Mouse (Mus musculus) thymus, postnatal 25 days (tissue): Measurements from ENCODE around the gene Phc1.

ENCODE experiments used
- DNase-seq: peaks from one replicate; pipeline ENCODE4 v3.0.0; 2022

The Phc1 gene

GRCm38 (mm10) chr6:122293796-122294195, 46.6 kb downstream of the Phc1 start:
- DNase-seq, result no peak

GRCm38 (mm10) chr6:122293121-122293520, 47.2 kb downstream of the Phc1 start:
- no peak for DNase-seq

GRCm38 (mm10) chr6:122292184-122292583, 48.2 kb downstream of the Phc1 start:
- DNase-seq, result no peak

- DNase-seq, result no peak
These were observed 48.6 kb downstream of the Phc1 start for GRCm38 (mm10) chr6:122291735-122292134.

- no peak for DNase-seq
These were observed 49.1 kb downstream of the Phc1 start for GRCm38 (mm10) chr6:122291264-122291663.

- DNase-seq, result no peak
These were observed 50.1 kb downstream of the Phc1 start for GRCm38 (mm10) chr6:122290253-122290652.

- DNase-seq, result no peak
These were observed 51.0 kb downstream of the Phc1 start for GRCm38 (mm10) chr6:122289313-122289712.

GRCm38 (mm10) chr6:122288263-122288662, 52.1 kb downstream of the Phc1 start:
- no peak for DNase-seq

GRCm38 (mm10) chr6:122284823-122285222, 55.5 kb downstream of the Phc1 start:
- no peak for DNase-seq

GRCm38 (mm10) chr6:122284304-122284703, 56.1 kb downstream of the Phc1 start:
- no peak for DNase-seq

GRCm38 (mm10) chr6:122283429-122283828, 56.9 kb downstream of the Phc1 start:
- no peak for DNase-seq

- DNase-seq, result no peak
These were observed 57.6 kb downstream of the Phc1 start, which contains the start of gene Klrg1 for GRCm38 (mm10) chr6:122282782-122283181. Gene Klrg1, minus strand, starts transcription at chr6:122282882.

GRCm38 (mm10) chr6:122276565-122276964, 63.8 kb downstream of the Phc1 start:
- no peak for DNase-seq

GRCm38 (mm10) chr6:122274546-122274945, 65.8 kb downstream of the Phc1 start:
- no peak for DNase-seq

- DNase-seq, result no peak
These were observed 70.2 kb downstream of the Phc1 start for GRCm38 (mm10) chr6:122270152-122270551.

GRCm38 (mm10) chr6:122269170-122269569, 71.2 kb downstream of the Phc1 start:
- DNase-seq, result no peak

- DNase-seq, result no peak
These were observed 71.8 kb downstream of the Phc1 start for GRCm38 (mm10) chr6:122268561-122268960.
